27 mouse cellular contexts compared by ENCODE assay signal in the genomic region with DNA sequence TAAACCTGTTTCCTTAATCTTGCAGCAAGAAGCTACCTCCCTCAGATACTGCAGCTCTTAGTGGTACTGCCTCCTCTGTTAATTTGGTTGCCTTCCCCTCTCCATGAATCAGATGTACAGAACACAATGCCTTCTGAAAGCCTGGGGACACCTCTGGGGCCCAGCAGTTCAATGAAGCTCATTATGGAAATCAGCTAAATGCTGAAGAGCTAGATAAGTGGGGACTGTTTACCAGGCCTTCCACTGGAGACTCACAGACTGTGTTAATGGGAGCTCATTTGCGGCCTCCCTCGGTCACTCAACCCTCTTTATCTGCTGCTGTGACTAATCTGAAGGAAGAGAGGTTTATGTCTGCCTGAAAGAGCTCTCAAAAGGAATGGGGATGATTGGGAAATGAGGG.
DNase-seq lines count a peak whose midpoint lies in the region; ATAC-seq and TF ChIP-seq lines count a peak whose summit lies in the region.
"Had no signal": no experiment of that assay in that cellular context is flagged by ENCODE, and none has a peak within 500 bp of the region (broad histone marks: within the 10 kb centered on the region; RNA-seq: fewer than 3 reads in every experiment).

No protein-coding gene starts in this region.

- WGBS in forebrain, embryonic 12.5 days: 9% methylated on average over 2 of the region's 2 CpGs
- 12% methylated on average over 2 of the region's 2 CpGs for WGBS in forebrain, embryonic 16.5 days
- WGBS in liver, adult 2 months: 19% methylated on average over 2 of the region's 2 CpGs
- WGBS in midbrain, embryonic 11.5 days: 24% methylated on average over 2 of the region's 2 CpGs

- no peaks in the 10 kb centered on the region for H3K79me2 ChIP-seq in liver, adult 2 months (ENCODE audit: control insufficient read depth, insufficient read depth, low read length)

- no peaks in the 10 kb centered on the region for H3K36me3 ChIP-seq in forebrain, embryonic 12.5 days (replicated peaks)
- no peaks in the 10 kb centered on the region for H3K36me3 ChIP-seq in forebrain, embryonic 16.5 days (ENCODE audit: control insufficient read depth, insufficient read depth)
- no peaks in the 10 kb centered on the region for H3K36me3 ChIP-seq in liver, adult 2 months (ENCODE audit: control insufficient read depth, insufficient read depth, low read length)
- H3K36me3 ChIP-seq in midbrain, embryonic 11.5 days (ENCODE audit: control insufficient read depth, insufficient read depth, low read length): no peaks in the 10 kb centered on the region
- H3K36me3 ChIP-seq: embryonic facial prominence, embryonic 15.5 days; heart, embryonic 12.5 days; hindbrain, embryonic 15.5 days; limb, embryonic 12.5 days; liver, embryonic 13.5 days had no signal

- TF ChIP-seq CTCF in liver, adult 2 months (IDR thresholded peaks at IDR 0.05; ENCODE audit: low read depth, low read length): no peak

- 0 out of 2 replicates have a peak overlapping the region, but pooled peaks have one; percentile 20 for H3K27ac ChIP-seq in forebrain, embryonic 12.5 days
- no peak overlapping the region for H3K27ac ChIP-seq in forebrain, embryonic 16.5 days (ENCODE audit: low read length)
- H3K27ac ChIP-seq in liver, adult 2 months (replicated peaks; ENCODE audit: insufficient read depth, low read depth, low read length): no peak overlapping the region
- no peak overlapping the region for H3K27ac ChIP-seq in midbrain, embryonic 11.5 days (ENCODE audit: low read depth, low read length)
- H3K27ac ChIP-seq: embryonic facial prominence, embryonic 15.5 days; hindbrain, embryonic 15.5 days; layer of hippocampus, adult 2 months; limb, embryonic 12.5 days; liver, embryonic 13.5 days had no signal

- H3K4me3 ChIP-seq in forebrain, embryonic 12.5 days (replicated peaks): no peak overlapping the region
- H3K4me3 ChIP-seq in forebrain, embryonic 16.5 days (replicated peaks; ENCODE audit: low read length): no peak overlapping the region
- H3K4me3 ChIP-seq in liver, adult 2 months (ENCODE audit: insufficient read depth, low read depth, low read length): no peak overlapping the region
- no peak overlapping the region for H3K4me3 ChIP-seq in midbrain, embryonic 11.5 days (ENCODE audit: low read depth, low read length)
- H3K4me3 ChIP-seq: embryonic facial prominence, embryonic 15.5 days; heart, embryonic 12.5 days; hindbrain, embryonic 15.5 days; layer of hippocampus, adult 2 months; limb, embryonic 12.5 days; liver, embryonic 13.5 days; megakaryocyte, embryonic 14.5 days had no signal

- ATAC-seq in forebrain, embryonic 12.5 days (ENCODE audit: low FRiP score): peak; percentile 80
- ATAC-seq in forebrain, embryonic 16.5 days: no peak
- ATAC-seq in midbrain, embryonic 11.5 days (ENCODE audit: low FRiP score): peak; percentile 55
- ATAC-seq: intestine, embryonic 16.5 days had no signal

- H3K4me2 ChIP-seq in forebrain, embryonic 12.5 days: no peak overlapping the region
- H3K4me2 ChIP-seq in forebrain, embryonic 16.5 days (ENCODE audit: low read length): no peak overlapping the region
- H3K4me2 ChIP-seq in midbrain, embryonic 11.5 days: no peak overlapping the region
- H3K4me2 ChIP-seq: embryonic facial prominence, embryonic 15.5 days; heart, embryonic 12.5 days; hindbrain, embryonic 15.5 days; limb, embryonic 12.5 days; liver, embryonic 13.5 days had no signal

- H3K9me3 ChIP-seq in forebrain, embryonic 12.5 days: no peaks in the 10 kb centered on the region
- no peaks in the 10 kb centered on the region for H3K9me3 ChIP-seq in forebrain, embryonic 16.5 days (ENCODE audit: control insufficient read depth, low read length)
- no peaks in the 10 kb centered on the region for H3K9me3 ChIP-seq in midbrain, embryonic 11.5 days (ENCODE audit: control insufficient read depth, low read length)
- H3K9me3 ChIP-seq: embryonic facial prominence, embryonic 15.5 days; heart, embryonic 12.5 days; hindbrain, embryonic 15.5 days; limb, embryonic 12.5 days; liver, embryonic 13.5 days had no signal

- no peaks in the 10 kb centered on the region for H3K27me3 ChIP-seq in forebrain, embryonic 12.5 days
- H3K27me3 ChIP-seq in forebrain, embryonic 16.5 days (replicated peaks; ENCODE audit: control insufficient read depth, insufficient read depth, low read length): no peaks in the 10 kb centered on the region
- no peaks in the 10 kb centered on the region for H3K27me3 ChIP-seq in liver, adult 2 months (ENCODE audit: control insufficient read depth, insufficient read depth, low read length)
- no peaks in the 10 kb centered on the region for H3K27me3 ChIP-seq in midbrain, embryonic 11.5 days (ENCODE audit: control insufficient read depth, insufficient read depth, low read length)
- H3K27me3 ChIP-seq: embryonic facial prominence, embryonic 15.5 days; heart, embryonic 12.5 days; hindbrain, embryonic 15.5 days; limb, embryonic 12.5 days; liver, embryonic 13.5 days; megakaryocyte, embryonic 14.5 days had no signal

- no peak for TF ChIP-seq POLR2A in liver, adult 2 months (IDR thresholded peaks at IDR 0.05; ENCODE audit: extremely low read depth, insufficient read depth, low read length)

- peak; percentile 2 for DNase-seq in liver, adult 2 months (ENCODE audit: extremely low read depth, low read depth, low spot score)
- no peak for DNase-seq in liver
- peak; percentile 76 for DNase-seq in midbrain, embryonic 11.5 days (ENCODE audit: low spot score, missing footprints)
- DNase-seq in retina, embryonic 14.5 days (ENCODE audit: low spot score): peak; percentile 47
- no peak for DNase-seq in spleen, adult 12 weeks (ENCODE audit: low spot score)
- no peak for DNase-seq in heart, adult 18-20 months
- DNase-seq: adrenal gland, postnatal 14 days; cerebellum, adult 9-11 months; gastrocnemius, postnatal 14 days; heart, adult 11 months; heart, postnatal 10 days; kidney, adult 9 months; kidney, postnatal 25 days; layer of hippocampus, postnatal 36 days; liver, embryonic 13.5 days; lung, adult 2 months; lung, postnatal 14 days; right cerebral cortex, postnatal 25 days had no signal

- H3K4me1 ChIP-seq in forebrain, embryonic 12.5 days: peaks cover 16% of the 10 kb centered on the region
- no peaks in the 10 kb centered on the region; the same call in 1 of the 2 replicates for H3K4me1 ChIP-seq in forebrain, embryonic 16.5 days (replicated peaks; ENCODE audit: control insufficient read depth, insufficient read depth, low read length)
- no peaks in the 10 kb centered on the region for H3K4me1 ChIP-seq in liver, adult 2 months (ENCODE audit: control insufficient read depth, insufficient read depth, low read length)
- no peaks in the 10 kb centered on the region; the same call in 1 of the 2 replicates for H3K4me1 ChIP-seq in midbrain, embryonic 11.5 days (ENCODE audit: control insufficient read depth, insufficient read depth, low read length)
- H3K4me1 ChIP-seq: embryonic facial prominence, embryonic 15.5 days; heart, embryonic 12.5 days; hindbrain, embryonic 15.5 days; limb, embryonic 12.5 days; liver, embryonic 13.5 days; megakaryocyte, embryonic 14.5 days had no signal

- H3K9ac ChIP-seq in forebrain, embryonic 12.5 days: no peak overlapping the region
- no peak overlapping the region for H3K9ac ChIP-seq in forebrain, embryonic 16.5 days (replicated peaks; ENCODE audit: low read depth, low read length)
- no peak overlapping the region for H3K9ac ChIP-seq in liver, adult 2 months (ENCODE audit: low read depth, low read length)
- no peak overlapping the region for H3K9ac ChIP-seq in midbrain, embryonic 11.5 days (ENCODE audit: low read length)
- H3K9ac ChIP-seq: embryonic facial prominence, embryonic 15.5 days; heart, embryonic 12.5 days; hindbrain, embryonic 15.5 days; limb, embryonic 12.5 days; liver, embryonic 13.5 days had no signal

Comparison
In these comparisons a context has a peak if more than half of its experiments do, and no peak if none do; other contexts are left out.
1. DNase-seq: peak in liver, adult 2 months (single experiment), midbrain, embryonic 11.5 days (single experiment) and retina, embryonic 14.5 days (single experiment); none in liver (single experiment), spleen, adult 12 weeks (single experiment) and heart, adult 18-20 months (0 of 2).